Mouse (Mus musculus) midbrain, embryonic 14.5 days (tissue): ENCODE results near the gene Sf1. TPM values are rescaled to one million over a fixed set of nuclear protein-coding genes. Genes with fewer than 3 reads are reported as not detected.

Experiments
- ATAC-seq: fragments of 200-750 bp; cut with Nextera tagmentation; 2 replicates; pipeline ENCODE4 v1.8.0; 2017; ENCODE audit warnings: moderate number of reproducible peaks, moderate library complexity; ENCODE audit not compliant: low FRiP score, low TSS enrichment
- DNase-seq: peaks from one replicate; pipeline ENCODE4 v3.0.0-alpha.2; 2015
- H3K27ac ChIP-seq: fragments of 300-500 bp; sonication (generic); replicated peaks from 2 replicates; pipeline ENCODE4 v1.5.1; 2014; ENCODE audit warnings: mild to moderate bottlenecking, low read depth, low read length, moderate library complexity
- H3K27me3 ChIP-seq: fragments of 300-500 bp; sonication (generic); 2 replicates; pipeline ENCODE4 v1.6.1; 2014; ENCODE audit warnings: low read length, control low read depth, mixed read lengths; ENCODE audit not compliant: control insufficient read depth, insufficient read depth
- H3K36me3 ChIP-seq: fragments of 300-500 bp; sonication (generic); 2 replicates; pipeline ENCODE4 v1.6.1; 2014; ENCODE audit warnings: low read length, control low read depth; ENCODE audit not compliant: control insufficient read depth, insufficient read depth
- H3K4me1 ChIP-seq: fragments of 300-500 bp; sonication (generic); 2 replicates; pipeline ENCODE4 v1.6.1; 2014; ENCODE audit warnings: mild to moderate bottlenecking, antibody characterized with exemption, low read length, control low read depth; ENCODE audit not compliant: control insufficient read depth, insufficient read depth
- H3K4me2 ChIP-seq: fragments of 300-500 bp; sonication (generic); 2 replicates; pipeline ENCODE4 v1.6.1; 2014; ENCODE audit warnings: mild to moderate bottlenecking, low read length, moderate library complexity
- H3K4me3 ChIP-seq: fragments of 300-500 bp; sonication (generic); replicated peaks from 2 replicates; pipeline ENCODE4 v1.5.1; 2014; ENCODE audit warnings: low read depth, low read length
- H3K9ac ChIP-seq: fragments of 300-500 bp; sonication (generic); replicated peaks from 2 replicates; pipeline ENCODE4 v1.6.1; 2014; ENCODE audit warnings: mild to moderate bottlenecking, low read length, moderate library complexity
- H3K9me3 ChIP-seq: fragments of 300-500 bp; sonication (generic); 2 replicates; pipeline ENCODE4 v1.6.1; 2016; ENCODE audit warnings: low read length, control low read depth, mixed read lengths; ENCODE audit not compliant: control insufficient read depth
- WGBS: fragments of 180-500 bp; shearing (Covaris S2); extraction: QIAGEN DNeasy Blood & Tissue Kit; methylation state at CpG from one replicate; pipeline ENCODE4 v1.1.7; 2014; 5-methylcytosine and 5-hydroxymethylcytosine counted together
- microRNA-seq: library from miRNA; unstranded; fragments of <30 nt; microRNA quantifications from one replicate; pipeline ENCODE4, GENCODE M21; 2016
- polyA plus RNA-seq: library from polyadenylated mRNA; unstranded; fragments of >200 nt; fragmentation: Nextera tagmentation; extraction: Ambion mirVana; gene quantifications from 2 replicates; pipeline ENCODE4 v1.2.1, GENCODE M21; 2014

Gene Sf1
- polyA plus RNA-seq, 1 experiment from 2014 or later, result 125 TPM

GRCm38 (mm10) chr19:6422014-6422413, 58.5 kb downstream of the Sf1 start:
- 0 out of 2 replicates have a peak, but pooled peaks cover 3% of the 10 kb centered on the region for H3K27me3 ChIP-seq
- no peaks in the 10 kb centered on the region for H3K36me3 ChIP-seq
- peaks cover 81% of the 10 kb centered on the region for H3K4me1 ChIP-seq
- WGBS, result 63% methylated on average over 7 of the region's 7 CpGs
- no peaks in the 10 kb centered on the region for H3K9me3 ChIP-seq
- DNase-seq, result no peak
- no peak overlapping the region for H3K9ac ChIP-seq
- no peak for ATAC-seq
- no peak overlapping the region for H3K27ac ChIP-seq
- H3K4me2 ChIP-seq, result peak overlapping the region; percentile 81
- 0 out of 2 replicates have a peak overlapping the region, but pooled peaks have one; percentile 1 for H3K4me3 ChIP-seq

DNA sequence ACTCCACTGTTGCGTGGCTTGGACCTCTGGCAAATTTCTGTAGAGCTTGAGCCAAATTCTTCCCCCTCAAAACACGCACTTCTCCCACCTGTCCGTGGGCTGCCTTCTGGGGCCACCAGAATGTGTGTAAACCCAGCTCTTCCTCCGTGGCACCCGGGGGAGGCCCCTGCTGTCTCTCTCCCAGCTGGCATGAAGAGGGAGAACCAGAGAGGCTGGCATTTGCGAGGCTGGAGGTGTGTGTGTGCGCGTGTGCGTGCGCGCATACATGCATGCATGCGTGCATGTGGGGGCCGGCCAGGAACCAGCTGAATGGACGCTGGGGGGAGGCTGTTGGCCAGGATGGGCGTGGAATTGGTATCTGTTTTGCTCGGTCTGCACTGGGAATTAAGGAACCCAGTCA, 59.8 kb downstream of the Sf1 start:
- Histone ChIP-seq H3K9me3 (no peaks in the 10 kb centered on the region), H3K9ac (no peak overlapping the region), H3K4me1 (peaks cover 83% of the 10 kb centered on the region), H3K36me3 (peaks cover 5% of the 10 kb centered on the region), H3K27ac (no peak overlapping the region), H3K4me2 (0 out of 2 replicates have a peak overlapping the region, but pooled peaks have one; percentile 8), H3K27me3 (peaks cover 15% of the 10 kb centered on the region; the same call in 1 of the 2 replicates), H3K4me3 (no peak overlapping the region)
- ATAC-seq (no peak), DNase-seq (no peak)
- WGBS, result 87% methylated on average over 16 of the region's 16 CpGs

- H3K27ac ChIP-seq, result no peak overlapping the region
- H3K9ac ChIP-seq, result no peak overlapping the region
- no peak for DNase-seq
- no peaks in the 10 kb centered on the region for H3K9me3 ChIP-seq
- H3K36me3 ChIP-seq, result peaks cover 16% of the 10 kb centered on the region
- H3K4me1 ChIP-seq, result peaks cover 94% of the 10 kb centered on the region
- ATAC-seq, result no peak
- peaks cover 25% of the 10 kb centered on the region; the same call in 1 of the 2 replicates for H3K27me3 ChIP-seq
- no peak overlapping the region for H3K4me2 ChIP-seq
- WGBS, result 66% methylated on average over 8 of the region's 8 CpGs
- no peak overlapping the region for H3K4me3 ChIP-seq
Observed at GRCm38 (mm10) chr19:6424137-6424881, 60.8 kb downstream of the Sf1 start.

GRCm38 (mm10) chr19:6425595-6425994, 62.1 kb downstream of the Sf1 start:
- WGBS, result 39% methylated on average over 5 of the region's 5 CpGs
- ATAC-seq (no peak), DNase-seq (peak; percentile 57)
- Histone ChIP-seq H3K36me3 (peaks cover 17% of the 10 kb centered on the region), H3K9ac (no peak overlapping the region), H3K4me1 (peaks cover 96% of the 10 kb centered on the region), H3K9me3 (no peaks in the 10 kb centered on the region), H3K4me3 (no peak overlapping the region), H3K27ac (peak overlapping the region; percentile 57), H3K4me2 (0 out of 2 replicates have a peak overlapping the region, but pooled peaks have one; percentile 0), H3K27me3 (peaks cover 28% of the 10 kb centered on the region; the same call in 1 of the 2 replicates)

DNA sequence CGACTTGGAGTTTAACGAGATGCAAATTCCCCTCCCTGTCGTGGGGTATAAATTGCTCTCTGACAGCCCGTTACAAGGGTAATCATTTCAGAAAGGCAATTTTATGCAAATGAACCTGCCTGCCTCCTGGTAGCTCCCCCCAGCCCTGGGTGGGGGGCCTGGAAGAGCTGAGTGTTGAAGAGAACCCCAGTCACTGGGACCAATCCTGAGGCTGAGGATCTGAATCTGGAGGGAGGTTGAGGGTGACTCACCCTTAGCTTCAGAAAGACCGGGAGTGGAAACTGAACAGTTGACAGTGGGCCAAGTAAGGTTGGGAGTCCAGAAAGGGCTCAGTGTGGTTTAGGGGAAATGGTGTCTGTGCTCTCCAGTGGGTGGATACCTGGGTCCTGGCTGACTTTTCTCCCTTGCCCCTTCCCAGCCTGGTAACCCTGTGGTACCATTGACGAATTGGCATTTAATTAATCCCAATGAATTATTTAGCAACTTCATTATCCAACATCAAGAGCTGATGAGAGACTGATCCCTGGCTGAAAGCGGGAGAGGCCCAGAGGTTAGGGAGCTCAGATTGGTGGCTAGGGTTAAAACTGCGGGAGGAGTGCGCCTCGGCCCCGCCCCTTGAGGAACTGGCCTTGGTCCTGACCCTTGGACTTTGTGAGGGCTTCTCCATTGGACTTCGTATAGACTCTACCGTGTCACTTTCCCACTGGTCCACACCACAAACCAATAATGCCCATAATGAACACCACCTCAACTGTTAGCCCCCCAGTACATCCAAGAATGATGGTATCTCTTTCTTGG, 63.4 kb downstream of the Sf1 start:
- peak; percentile 55 for DNase-seq
- peak overlapping the region; percentile 41; the same call in 1 of the 2 replicates for H3K27ac ChIP-seq
- peak overlapping the region; percentile 53 for H3K4me2 ChIP-seq
- no peak overlapping the region for H3K4me3 ChIP-seq
- H3K9me3 ChIP-seq, result no peaks in the 10 kb centered on the region
- H3K36me3 ChIP-seq, result peaks cover 17% of the 10 kb centered on the region
- H3K9ac ChIP-seq, result no peak overlapping the region
- peaks cover 92% of the 10 kb centered on the region for H3K4me1 ChIP-seq
- peaks cover 28% of the 10 kb centered on the region; the same call in 1 of the 2 replicates for H3K27me3 ChIP-seq
- no peak; the same call in 1 of the 2 replicates for ATAC-seq
- WGBS, result 14% methylated on average over 13 of the region's 13 CpGs

Small RNA genes lying within 50 kb of the gene (microRNA-seq; reads per million reads assigned to microRNA genes)
- not detected for gene Mir6989

Other genes with a start within 250 kb of the Sf1 start
- 45.8 and 56.6 TPM in 2 replicates for gene Sac3d1, start 245.0 kb upstream of the Sf1 start, polyA plus RNA-seq
- gene Snx15, start 235.4 kb upstream of the Sf1 start, polyA plus RNA-seq, result 49.8 and 67.4 TPM in 2 replicates
- 0.25 TPM in 1 of 2 replicates, not detected in the other for gene Batf2, start 222.7 kb upstream of the Sf1 start, polyA plus RNA-seq
- 104 and 145 TPM in 2 replicates for gene Arl2, start 222.1 kb upstream of the Sf1 start, polyA plus RNA-seq
- not detected in 2 replicates for gene Majin, start 179.3 kb upstream of the Sf1 start, polyA plus RNA-seq
- gene Gpha2, start 137.3 kb upstream of the Sf1 start, polyA plus RNA-seq, result not detected in 2 replicates
- gene Ppp2r5b, start 127.8 kb upstream of the Sf1 start, polyA plus RNA-seq, result 117 and 142 TPM in 2 replicates
- gene Atg2a, start 122.0 kb upstream of the Sf1 start, polyA plus RNA-seq, result 13.7 and 15.4 TPM in 2 replicates
- 75.0 and 80.1 TPM in 2 replicates for gene Ehd1, start 87.0 kb upstream of the Sf1 start, polyA plus RNA-seq
- gene Cdc42bpg, start 57.2 kb upstream of the Sf1 start, polyA plus RNA-seq, result 0.43 and 1.3 TPM in 2 replicates
- 54.8 and 55.4 TPM in 2 replicates for gene Men1, start 28.7 kb upstream of the Sf1 start, polyA plus RNA-seq
- 14.3 and 18.8 TPM in 2 replicates for gene Map4k2, start 22.6 kb upstream of the Sf1 start, polyA plus RNA-seq
- 2.0 and 2.9 TPM in 2 replicates for gene Pygm, start 20.7 kb downstream of the Sf1 start, polyA plus RNA-seq
- gene Rasgrp2, start 35.6 kb downstream of the Sf1 start, polyA plus RNA-seq, result 32.9 and 58.5 TPM in 2 replicates
- gene Nrxn2, start 55.0 kb downstream of the Sf1 start, polyA plus RNA-seq, result 54.1 and 105 TPM in 2 replicates
- gene Slc22a12, start 179.3 kb downstream of the Sf1 start, polyA plus RNA-seq, result not detected in 2 replicates